Mouse (Mus musculus) lung, postnatal 0 days (tissue): ENCODE data around the gene Dazap1.

Source experiments
- CTCF ChIP-seq: IDR thresholded peaks from 2 replicates; pipeline ENCODE4 v1.5.1; 2016; ENCODE audit warnings: antibody characterized with exemption, mild to moderate bottlenecking
- EP300 ChIP-seq: IDR thresholded peaks from 2 replicates; pipeline ENCODE4 v1.6.1; 2016; ENCODE audit warnings: antibody characterized with exemption, mild to moderate bottlenecking, control low read depth

DNA sequence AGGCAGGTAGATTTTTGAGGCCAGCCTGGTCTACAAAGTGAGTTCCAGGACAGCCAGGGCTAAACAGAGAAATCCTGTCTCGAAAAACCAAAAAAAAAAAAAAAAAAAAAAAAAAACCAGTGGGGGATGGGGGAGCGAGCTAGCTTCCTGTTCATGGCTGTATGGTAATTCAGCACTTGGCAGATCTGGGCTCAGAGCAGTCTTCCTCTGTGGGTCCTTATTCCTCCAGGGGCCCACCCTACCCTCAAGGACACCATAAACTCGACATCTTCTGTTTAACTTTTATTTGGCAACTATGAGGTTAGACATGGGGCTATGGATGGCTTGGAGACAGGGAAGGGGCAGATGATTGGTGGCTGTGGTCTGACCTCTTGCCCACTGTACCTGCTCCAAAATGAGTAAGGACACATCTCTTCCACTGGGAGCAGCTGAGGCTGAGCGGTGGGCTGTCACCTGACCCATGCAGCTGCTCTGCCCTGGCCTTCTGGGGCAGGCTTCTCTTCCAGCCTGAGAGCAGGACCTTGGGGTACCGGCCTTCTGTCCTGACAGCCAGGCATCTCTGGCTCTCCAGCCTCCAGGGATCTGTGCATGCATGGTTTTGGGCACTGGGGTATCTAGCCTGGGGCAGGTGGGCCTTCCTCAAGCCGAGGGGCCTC is 59.9 kb downstream of the Dazap1 start:
- TF ChIP-seq CTCF (no peak), EP300 (no peak)
